Mouse (Mus musculus): Measurements from ENCODE around the gene Cutal. TPM values are rescaled to one million over a fixed set of nuclear protein-coding genes. Genes with fewer than 3 reads are reported as not detected.

The Cutal gene
- polyA plus RNA-seq, 1 experiment: 0.88 TPM

DNA sequence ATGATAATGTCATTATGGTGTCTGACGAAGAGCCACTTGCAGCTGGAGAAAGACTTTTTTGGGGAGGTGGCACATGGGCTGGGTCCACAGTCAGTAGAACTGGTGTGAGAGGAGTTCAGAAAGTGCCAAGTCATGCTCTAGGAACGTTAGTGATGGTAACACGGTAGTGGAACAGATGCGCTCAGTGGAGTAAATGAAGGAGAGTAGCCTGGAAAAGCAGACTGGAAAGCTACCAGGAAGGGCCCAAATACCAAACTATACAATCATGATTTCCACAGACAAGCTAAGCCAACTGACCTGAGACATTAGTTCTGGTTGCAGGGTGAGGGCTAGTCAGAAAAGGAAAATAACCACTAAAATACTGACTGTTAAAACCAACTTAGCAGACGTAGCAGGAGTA, 4.5 kb upstream of the Cutal start:
- TF ChIP-seq CTCF (IDR thresholded peaks at IDR 0.05; ENCODE audit: borderline replicate concordance, insufficient read depth, low read depth, low read length): no peak
- TF ChIP-seq POLR2A (IDR thresholded peaks at IDR 0.05; ENCODE audit: borderline replicate concordance, insufficient read depth, low read length): no peak
- peak in 1 of 2 experiments; percentile 18 for DNase-seq
- H3K4me1 ChIP-seq (ENCODE audit: control insufficient read depth, insufficient read depth, low read length): no peaks in the 10 kb centered on the region; the same call in 1 of the 2 replicates
- 22% methylated on average over 5 of the region's 5 CpGs for WGBS
- no peak overlapping the region for H3K4me3 ChIP-seq (replicated peaks; ENCODE audit: insufficient read depth, low read depth, low read length)
- H3K27me3 ChIP-seq (ENCODE audit: control insufficient read depth, insufficient read depth, low read length): no peaks in the 10 kb centered on the region
- no peak overlapping the region for H3K27ac ChIP-seq (ENCODE audit: insufficient read depth, low read length)

DNA sequence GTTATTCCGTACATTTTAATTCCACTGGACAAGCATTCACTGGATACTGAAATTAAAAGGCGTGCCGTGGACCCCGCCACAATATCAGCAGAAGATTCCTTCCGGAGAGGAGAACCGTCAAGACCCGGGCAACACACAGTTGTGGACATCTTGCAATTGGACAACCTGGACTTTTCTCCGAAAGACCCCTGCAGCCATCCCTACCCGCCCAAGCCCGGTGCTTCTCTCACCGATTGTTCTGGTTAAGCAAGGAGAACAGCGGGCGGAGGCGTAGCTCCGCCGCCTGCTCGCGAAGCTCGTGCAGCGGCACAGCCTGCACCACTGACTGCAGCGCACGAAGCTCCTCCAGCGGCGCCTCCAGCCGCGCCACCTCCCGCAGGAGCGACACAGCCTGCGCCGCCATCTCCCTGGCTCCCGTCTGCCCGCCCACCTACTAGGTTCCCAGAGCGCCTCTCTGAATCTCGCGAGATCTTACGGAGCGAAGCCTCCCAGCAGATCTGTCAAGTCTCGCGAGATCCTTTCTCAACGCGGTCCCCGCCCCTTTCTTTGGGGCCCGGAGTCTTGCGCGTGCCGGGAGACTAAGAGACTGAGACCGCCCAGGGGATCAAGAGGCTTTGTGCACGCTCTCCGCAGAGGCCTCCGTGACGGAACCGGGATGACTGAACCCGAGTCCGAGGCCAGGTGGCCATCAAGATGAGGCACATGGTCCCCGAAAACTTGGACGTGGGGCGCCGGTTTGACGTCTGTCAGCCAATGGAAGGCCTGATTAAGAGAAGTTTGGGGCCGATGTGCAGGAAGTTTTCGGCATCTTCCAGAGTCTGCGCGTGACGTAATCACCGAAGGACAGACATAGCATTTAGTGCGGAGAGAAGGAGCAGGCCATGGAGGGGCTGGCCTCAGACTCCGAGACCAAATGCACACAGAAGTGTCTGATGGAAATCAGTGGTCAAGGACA, 3.4 kb upstream of the Cutal start:
- peak; percentile 94 to 95 for DNase-seq
- Histone ChIP-seq H3K4me1 (ENCODE audit: control insufficient read depth, insufficient read depth, low read length) (no peaks in the 10 kb centered on the region; the same call in 1 of the 2 replicates), H3K27ac (ENCODE audit: insufficient read depth, low read length) (peak overlapping the region; percentile 74), H3K27me3 (ENCODE audit: control insufficient read depth, insufficient read depth, low read length) (no peaks in the 10 kb centered on the region), H3K4me3 (replicated peaks; ENCODE audit: insufficient read depth, low read depth, low read length) (peak overlapping the region; percentile 84)
- TF ChIP-seq CTCF (IDR thresholded peaks at IDR 0.05; ENCODE audit: borderline replicate concordance, insufficient read depth, low read depth, low read length): no peak
- peak; percentile 95 for TF ChIP-seq POLR2A (IDR thresholded peaks at IDR 0.05; ENCODE audit: borderline replicate concordance, insufficient read depth, low read length)
- under 1% methylated on average over 67 of the region's 67 CpGs for WGBS

DNA sequence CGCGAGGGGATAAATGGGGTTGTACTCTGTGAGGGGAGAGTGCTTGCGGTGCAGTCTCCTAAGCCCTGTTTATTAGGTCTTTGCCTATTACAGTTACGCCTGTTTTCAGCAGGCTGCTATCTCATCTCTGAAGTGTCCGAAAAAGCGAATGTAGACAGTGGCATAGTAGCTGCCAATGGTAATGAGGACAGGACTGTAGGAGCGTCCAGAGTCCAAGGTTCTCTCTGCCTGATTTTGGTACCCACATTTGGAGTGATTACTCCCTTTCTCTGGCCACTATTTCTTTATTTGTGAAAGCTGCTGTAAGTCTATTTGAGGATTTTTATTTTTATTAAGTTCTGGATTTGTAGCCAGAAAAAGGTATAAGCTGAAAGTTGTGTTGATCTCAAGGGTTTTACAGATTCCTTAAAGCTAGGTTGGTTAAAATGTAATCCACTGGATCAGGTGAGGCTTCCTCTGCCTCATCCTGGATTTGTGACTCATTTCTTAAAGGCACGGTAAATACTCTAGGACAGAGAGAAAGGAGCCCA, 685 bp downstream of the Cutal start, which contains the start of gene Psmd5:
Gene Psmd5 (minus strand): TSS at position 153 of the 530 bp plus-strand sequence.
- H3K4me3 ChIP-seq (replicated peaks; ENCODE audit: insufficient read depth, low read depth, low read length): no peak within 1 kb of the TSS
- whole genome bisulfite sequencing: 26% methylated on average over 8 of the region's 8 CpGs
- no peaks in the 10 kb centered on the region; the same call in 1 of the 2 replicates for H3K27me3 ChIP-seq (ENCODE audit: control insufficient read depth, insufficient read depth, low read length)
- TF ChIP-seq POLR2A (IDR thresholded peaks at IDR 0.05; ENCODE audit: borderline replicate concordance, insufficient read depth, low read length) (no peak), CTCF (IDR thresholded peaks at IDR 0.05; ENCODE audit: borderline replicate concordance, insufficient read depth, low read depth, low read length) (no peak)
- no peak for DNase-seq
- no peaks in the 10 kb centered on the region for H3K4me1 ChIP-seq (ENCODE audit: control insufficient read depth, insufficient read depth, low read length)
- H3K27ac ChIP-seq (ENCODE audit: insufficient read depth, low read length): no peak within 1 kb of the TSS

DNA sequence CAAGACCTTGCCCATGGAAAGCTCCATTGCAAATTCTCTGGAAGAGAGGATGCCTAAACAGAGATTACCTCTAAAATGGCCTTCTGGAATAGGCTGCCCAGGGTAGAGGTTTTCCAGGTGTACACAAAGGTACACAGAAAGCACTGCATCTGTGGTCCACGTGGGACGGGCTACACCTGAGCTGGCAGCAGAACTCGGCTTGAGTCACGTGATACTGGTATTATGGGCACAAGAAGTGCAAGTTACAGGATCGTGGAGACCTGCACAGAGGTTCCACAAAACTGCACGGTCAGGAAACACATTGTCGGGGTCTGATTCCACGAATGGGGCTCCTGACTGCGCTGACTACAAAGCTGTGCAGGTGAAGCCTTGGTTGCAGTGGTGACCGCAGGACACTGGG, 5.9 kb downstream of the Cutal start:
- H3K27ac ChIP-seq (ENCODE audit: insufficient read depth, low read length): no peak overlapping the region
- 89% methylated on average over 10 of the region's 10 CpGs for WGBS
- TF ChIP-seq POLR2A (IDR thresholded peaks at IDR 0.05; ENCODE audit: borderline replicate concordance, insufficient read depth, low read length) (no peak), CTCF (IDR thresholded peaks at IDR 0.05; ENCODE audit: borderline replicate concordance, insufficient read depth, low read depth, low read length) (no peak)
- H3K27me3 ChIP-seq (ENCODE audit: control insufficient read depth, insufficient read depth, low read length): no peaks in the 10 kb centered on the region; the same call in 1 of the 2 replicates
- DNase-seq: no peak
- no peaks in the 10 kb centered on the region for H3K4me1 ChIP-seq (ENCODE audit: control insufficient read depth, insufficient read depth, low read length)
- no peak overlapping the region for H3K4me3 ChIP-seq (replicated peaks; ENCODE audit: insufficient read depth, low read depth, low read length)

DNA sequence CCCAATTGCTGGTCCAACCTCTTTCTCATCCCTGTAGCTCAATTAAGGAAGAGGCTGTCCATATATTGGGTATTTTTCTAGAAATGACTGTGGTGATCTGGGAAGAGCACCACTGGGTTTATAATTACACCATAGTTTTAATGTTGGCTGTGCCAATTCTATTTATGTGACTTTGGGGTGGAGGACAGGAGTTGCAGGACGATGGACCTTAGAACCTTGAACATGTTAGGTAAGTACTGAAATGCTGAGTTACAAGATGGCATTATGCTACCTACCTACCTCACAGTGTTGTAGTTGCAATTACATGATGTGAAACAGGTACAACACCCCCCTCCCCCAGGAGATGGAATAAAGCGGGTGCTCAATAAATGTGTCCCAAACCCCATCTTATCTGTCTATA, 8.6 kb downstream of the Cutal start:
- no peak for DNase-seq
- Histone ChIP-seq H3K27ac (ENCODE audit: insufficient read depth, low read length) (no peak overlapping the region), H3K4me3 (replicated peaks; ENCODE audit: insufficient read depth, low read depth, low read length) (no peak overlapping the region), H3K4me1 (ENCODE audit: control insufficient read depth, insufficient read depth, low read length) (no peaks in the 10 kb centered on the region), H3K27me3 (ENCODE audit: control insufficient read depth, insufficient read depth, low read length) (no peaks in the 10 kb centered on the region; the same call in 1 of the 2 replicates)
- TF ChIP-seq POLR2A (IDR thresholded peaks at IDR 0.05; ENCODE audit: borderline replicate concordance, insufficient read depth, low read length): no peak
- no peak for TF ChIP-seq CTCF (IDR thresholded peaks at IDR 0.05; ENCODE audit: borderline replicate concordance, insufficient read depth, low read depth, low read length)
- 94% methylated on average over 2 of the region's 2 CpGs for whole genome bisulfite sequencing

DNA sequence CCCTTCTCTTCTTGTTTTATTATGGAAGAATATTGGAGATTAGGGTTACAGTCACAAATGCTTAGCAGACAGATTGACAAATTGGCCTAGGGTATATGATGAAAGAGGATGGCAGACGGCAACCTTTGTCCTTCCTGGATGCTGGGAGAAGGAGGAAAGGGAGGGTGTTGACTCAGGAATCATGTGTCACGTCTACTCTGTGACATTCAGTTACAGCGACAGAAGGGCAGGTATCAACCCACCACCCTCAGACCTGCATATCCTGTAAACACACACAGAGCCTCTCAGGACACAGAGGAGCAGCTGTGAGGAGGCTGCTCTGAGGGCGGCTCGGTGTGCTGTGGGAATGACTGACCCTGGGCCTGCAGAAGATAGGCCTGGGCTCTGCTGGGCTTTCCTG, 9.0 kb downstream of the Cutal start:
- WGBS: 71% methylated on average over 5 of the region's 5 CpGs
- H3K4me1 ChIP-seq (ENCODE audit: control insufficient read depth, insufficient read depth, low read length): no peaks in the 10 kb centered on the region
- no peaks in the 10 kb centered on the region; the same call in 1 of the 2 replicates for H3K27me3 ChIP-seq (ENCODE audit: control insufficient read depth, insufficient read depth, low read length)
- TF ChIP-seq CTCF (IDR thresholded peaks at IDR 0.05; ENCODE audit: borderline replicate concordance, insufficient read depth, low read depth, low read length): no peak
- TF ChIP-seq POLR2A (IDR thresholded peaks at IDR 0.05; ENCODE audit: borderline replicate concordance, insufficient read depth, low read length): no peak
- no peak overlapping the region for H3K27ac ChIP-seq (ENCODE audit: insufficient read depth, low read length)
- no peak overlapping the region for H3K4me3 ChIP-seq (replicated peaks; ENCODE audit: insufficient read depth, low read depth, low read length)
- DNase-seq: no peak

DNA sequence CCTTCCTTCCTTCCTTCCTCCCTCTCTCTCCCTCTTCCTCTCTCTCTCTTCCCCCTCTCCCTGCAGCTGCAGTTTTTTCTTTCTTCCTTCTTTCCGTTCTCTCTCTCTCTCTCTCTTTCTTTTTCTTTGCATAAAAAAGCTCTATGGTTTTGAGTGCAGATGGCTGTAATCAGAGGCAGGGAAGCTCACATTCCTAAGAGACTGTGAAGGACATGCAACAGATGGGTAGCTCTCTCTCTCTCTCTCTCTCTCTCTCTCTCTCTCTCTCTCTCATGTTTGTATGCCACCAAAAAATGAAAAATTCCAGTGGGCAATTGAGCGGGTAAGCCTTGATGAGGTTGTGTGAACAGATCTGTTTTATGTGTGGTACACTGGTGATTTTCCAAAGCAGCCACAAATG, 10.0 kb downstream of the Cutal start:
- H3K27me3 ChIP-seq (ENCODE audit: control insufficient read depth, insufficient read depth, low read length): no peaks in the 10 kb centered on the region; the same call in 1 of the 2 replicates
- WGBS: 65% methylated on average over 2 of the region's 2 CpGs
- H3K4me1 ChIP-seq (ENCODE audit: control insufficient read depth, insufficient read depth, low read length): no peaks in the 10 kb centered on the region
- H3K27ac ChIP-seq (ENCODE audit: insufficient read depth, low read length): no peak overlapping the region
- TF ChIP-seq CTCF (IDR thresholded peaks at IDR 0.05; ENCODE audit: borderline replicate concordance, insufficient read depth, low read depth, low read length): no peak
- H3K4me3 ChIP-seq (replicated peaks; ENCODE audit: insufficient read depth, low read depth, low read length): no peak overlapping the region
- no peak for DNase-seq

Data from cerebellum, adult 2 months (tissue).